Mouse (Mus musculus) ES-CJ7 (cell line): ENCODE data around the gene Plscr3.
"Not testable (repeated sequence)": the region's sequence is repeated elsewhere in the genome, so short reads cannot be mapped to it uniquely, and the experiment has no call there.

ENCODE experiments used
- DNase-seq: peaks from one replicate; pipeline ENCODE4 v3.0.0; 2011; ENCODE audit warnings: low read depth, low spot score

Plscr3 gene

DNA sequence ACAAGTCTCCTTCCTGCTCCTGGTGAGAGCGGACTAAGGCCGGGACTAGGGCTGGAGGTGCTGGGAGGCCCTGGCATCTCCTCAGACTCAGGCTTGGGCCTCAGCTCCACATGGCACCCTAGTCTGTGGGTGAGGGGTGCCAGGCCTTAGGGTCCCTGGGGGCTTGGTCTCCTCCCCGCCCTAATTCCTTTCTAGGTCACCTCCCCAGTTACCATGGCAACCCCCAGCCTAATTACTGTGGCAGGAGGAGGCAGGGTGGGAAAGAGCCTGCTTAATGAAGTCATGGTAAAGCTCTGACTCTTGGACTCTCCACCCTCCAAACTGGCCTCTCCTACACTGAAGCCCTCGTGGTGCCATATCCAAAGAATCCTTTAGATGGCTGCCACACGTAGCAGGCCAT is 17.3 kb upstream of the Plscr3 start:
- DNase-seq, result no peak

DNA sequence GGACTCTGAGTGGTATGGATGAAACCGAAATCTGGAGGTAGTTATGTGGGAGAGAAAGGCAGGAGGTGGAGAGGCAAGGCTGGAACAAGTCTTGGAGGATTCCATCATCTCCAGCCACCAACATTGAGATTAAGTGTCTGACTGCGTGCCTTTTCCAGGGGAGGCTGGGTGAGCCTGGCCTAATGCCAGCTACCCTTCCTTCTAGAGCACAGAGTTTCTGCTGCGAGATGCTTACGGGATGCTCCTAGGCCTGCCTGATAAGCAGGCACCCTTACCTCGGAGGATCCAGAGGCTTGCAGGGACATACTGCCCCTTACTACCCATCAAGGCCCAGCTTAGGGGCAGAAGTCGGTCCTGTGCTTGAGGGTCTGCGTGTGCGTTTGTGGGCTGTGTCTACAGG is 12.6 kb upstream of the Plscr3 start:
- DNase-seq, result no peak

DNA sequence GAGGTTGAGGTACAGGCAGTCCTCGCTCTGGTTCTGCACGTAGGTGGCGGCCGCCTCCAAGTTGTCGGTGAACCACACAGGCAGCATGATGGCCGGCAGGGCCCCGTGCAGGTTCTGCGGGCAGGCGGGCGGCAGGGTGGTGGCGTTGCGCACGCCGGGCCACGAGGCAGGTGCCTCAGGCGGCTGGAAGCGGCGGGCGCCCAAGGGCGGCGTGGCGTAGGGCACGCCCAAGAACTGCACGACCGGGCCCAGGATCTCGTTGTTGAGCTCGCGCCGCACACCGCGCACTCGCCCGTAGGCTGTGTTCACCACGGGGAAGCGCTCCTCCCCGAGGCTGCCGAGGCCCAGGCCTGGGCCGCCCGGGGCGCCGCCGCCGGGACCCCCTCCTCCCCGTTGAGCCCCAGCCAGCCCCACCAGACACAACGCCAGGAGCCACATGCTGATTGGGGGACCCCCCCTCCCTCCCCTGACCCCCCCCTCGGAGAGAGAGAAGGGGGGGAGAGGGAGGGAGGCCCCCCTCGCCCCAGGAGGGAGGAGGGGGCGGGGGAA is 12.1 kb upstream of the Plscr3 start:
- DNase-seq, result peak; percentile 61

DNA sequence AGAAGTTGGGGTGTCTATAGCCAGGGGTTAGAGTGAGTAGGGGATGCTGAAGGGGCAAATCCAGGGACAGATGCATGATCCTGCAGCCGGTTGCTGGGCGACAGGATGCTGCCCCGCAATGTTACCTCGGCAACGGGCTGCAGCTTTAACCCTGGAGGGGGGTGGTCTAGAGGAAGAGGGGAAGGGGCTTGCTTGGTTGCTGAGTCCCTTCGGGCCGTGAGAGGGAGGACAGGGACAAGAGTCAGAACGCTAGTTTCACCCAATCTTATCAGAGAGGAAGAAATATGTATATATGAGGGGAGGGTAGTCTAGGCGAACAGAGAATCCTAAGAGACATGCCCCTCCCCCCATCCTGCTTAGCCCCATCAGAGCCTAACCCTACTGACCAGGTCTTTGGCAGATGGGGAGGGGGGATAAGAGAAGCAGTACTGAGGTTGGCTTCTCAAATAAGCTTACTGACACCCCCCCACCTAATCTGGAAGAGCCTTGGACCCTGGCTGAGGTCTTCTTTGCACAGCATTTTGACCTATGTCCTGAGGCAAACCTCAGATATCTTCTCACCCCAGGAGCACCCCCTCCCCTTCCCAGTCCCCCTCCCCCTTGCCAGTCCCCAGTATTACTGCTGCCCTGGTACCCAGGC is 10.7 kb upstream of the Plscr3 start:
- DNase-seq, result no peak

DNA sequence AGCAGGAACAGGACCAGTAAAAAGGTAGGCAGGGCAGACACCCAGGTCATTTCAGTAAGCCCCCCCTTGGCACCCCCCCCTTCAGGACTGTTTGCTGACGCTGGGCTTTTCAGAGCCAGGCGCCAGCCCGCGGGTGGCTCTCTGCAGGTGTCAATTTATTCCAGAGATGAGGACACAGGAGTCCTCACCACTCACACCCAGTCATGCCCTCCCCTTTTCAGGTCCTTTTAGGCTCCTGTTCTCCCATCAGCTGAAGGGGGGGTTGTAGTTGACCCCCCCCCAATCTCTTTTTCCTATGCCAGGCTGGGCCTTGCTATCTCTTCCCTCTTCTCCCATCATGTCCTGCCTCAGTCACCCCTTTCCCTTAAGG is 10.2 kb upstream of the Plscr3 start:
- DNase-seq, result no peak

DNA sequence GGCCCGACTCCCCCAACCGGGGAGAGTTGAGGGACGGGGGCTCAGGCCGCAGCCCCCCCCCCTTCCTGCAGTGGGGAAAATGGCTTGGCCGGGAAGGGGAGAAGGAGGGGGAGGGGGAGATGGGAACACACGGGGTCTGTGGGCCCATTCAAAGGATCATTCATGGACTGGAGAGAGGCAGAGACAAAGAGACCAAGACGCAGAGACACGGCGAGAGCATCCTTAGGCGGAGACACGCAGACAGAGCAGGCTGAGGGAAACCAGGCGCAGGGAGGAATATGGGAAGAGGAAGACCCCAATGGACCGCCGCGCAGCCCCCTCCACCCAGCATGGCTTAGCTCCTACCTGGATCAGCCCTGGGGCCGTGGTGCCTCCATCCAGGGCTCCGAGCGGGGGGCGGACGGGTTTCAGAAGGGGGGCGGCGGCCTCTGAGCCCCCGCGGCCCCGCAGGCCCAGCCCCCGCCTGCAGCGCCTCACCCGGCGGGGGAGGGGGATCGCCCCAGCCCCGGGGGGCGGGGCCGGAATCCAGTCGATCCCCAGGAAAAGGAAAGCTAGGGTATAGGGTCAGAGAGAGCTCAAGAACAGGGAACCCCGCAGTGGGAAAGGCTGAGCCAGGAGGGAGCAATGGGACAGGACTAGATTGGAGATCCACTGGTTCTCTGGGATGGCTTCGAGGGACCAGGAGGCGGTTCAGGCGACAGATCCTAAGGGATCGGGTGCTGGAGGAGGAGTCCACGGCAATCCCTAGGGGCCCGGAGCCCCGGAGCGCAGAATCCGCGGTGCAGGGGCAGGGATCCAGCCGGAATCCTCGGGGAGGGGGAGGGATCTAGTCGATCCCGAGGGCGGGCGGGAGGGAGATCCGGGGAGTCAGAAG is 9.2 kb upstream of the Plscr3 start:
- DNase-seq, result peak; percentile 50

DNA sequence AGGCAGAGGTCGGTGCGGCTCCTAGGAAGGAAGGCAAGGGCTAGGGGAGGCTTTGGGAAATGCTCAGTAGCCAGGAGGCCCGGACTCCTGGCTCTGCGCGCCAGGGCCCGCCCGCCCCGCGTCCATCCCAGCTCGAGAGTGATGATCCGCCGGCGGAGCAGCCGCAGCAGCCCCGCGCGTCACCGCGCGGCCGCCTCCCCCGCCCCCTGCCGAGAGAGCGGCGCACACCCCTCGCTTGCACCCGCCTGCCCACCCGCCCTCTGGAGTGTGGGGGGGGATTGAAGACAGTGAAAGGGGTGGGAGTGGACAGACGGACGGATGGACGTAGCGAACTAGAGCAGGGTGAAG is 8.6 kb upstream of the Plscr3 start, which contains the start of gene Nlgn2:
TSS of gene Nlgn2 (minus strand) at position 181 of the 348 bp plus-strand sequence.
- DNase-seq, result no peak

DNA sequence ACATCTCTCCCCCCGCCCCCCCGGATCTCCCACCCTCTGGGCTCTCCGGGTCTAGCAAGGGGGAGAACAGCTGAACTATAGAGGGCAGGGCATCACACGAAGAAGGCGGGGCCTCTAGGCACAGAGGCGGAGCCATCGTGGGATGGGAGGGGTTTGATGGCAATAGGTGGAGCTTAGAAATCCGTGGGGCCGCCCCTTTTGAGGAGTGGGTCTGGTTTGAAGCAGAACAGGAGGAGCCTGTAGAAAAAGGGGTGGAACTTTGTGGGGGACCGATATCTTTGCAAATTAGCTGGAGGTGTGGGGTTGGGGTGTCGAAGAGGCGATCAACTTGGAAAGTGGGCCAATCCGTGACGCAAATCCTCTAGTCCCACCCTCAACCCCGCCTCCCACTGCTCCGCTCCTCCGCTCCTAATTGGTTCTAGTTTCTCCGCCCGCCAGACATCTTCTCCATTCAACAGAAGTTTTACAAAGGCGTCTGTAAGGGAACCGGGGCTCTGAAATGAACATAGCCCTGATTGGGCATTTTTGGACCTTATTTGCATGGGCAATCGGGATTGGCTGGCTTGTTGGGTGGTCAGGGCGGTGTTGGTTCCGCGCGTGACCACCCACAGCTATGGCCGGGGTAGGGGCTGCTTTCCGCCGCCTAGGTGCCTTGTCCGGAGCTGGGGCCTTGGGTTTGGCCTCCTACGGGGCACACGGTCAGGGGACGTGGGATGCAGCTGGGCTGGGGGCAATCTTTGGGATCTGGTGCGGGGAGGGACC is 8.0 kb upstream of the Plscr3 start, which contains the start of gene Tmem256:
TSS of gene Tmem256 (plus strand) at position 563 of the 762 bp plus-strand sequence.
- peak; percentile 100 for DNase-seq

DNA sequence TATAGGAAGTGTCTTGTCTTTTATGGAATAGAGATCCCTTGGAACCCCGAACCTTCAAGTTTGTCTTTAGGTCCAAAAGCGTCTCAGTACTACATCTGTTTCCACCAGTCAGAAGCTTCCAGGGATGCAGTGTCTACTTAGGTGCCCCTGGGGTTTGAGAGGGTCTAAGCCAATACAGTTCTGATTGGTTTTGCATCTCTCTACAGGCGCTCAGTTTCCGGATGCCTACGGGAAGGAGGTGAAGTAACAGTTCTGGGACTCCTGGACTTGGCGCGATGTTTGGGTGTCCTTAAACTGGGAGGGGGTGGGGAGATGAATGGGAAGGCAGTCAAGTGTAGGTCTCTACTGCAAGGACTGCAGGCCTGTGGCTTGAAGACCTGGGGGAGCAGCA is 7.5 kb upstream of the Plscr3 start:
- DNase-seq, result peak; percentile 63

DNA sequence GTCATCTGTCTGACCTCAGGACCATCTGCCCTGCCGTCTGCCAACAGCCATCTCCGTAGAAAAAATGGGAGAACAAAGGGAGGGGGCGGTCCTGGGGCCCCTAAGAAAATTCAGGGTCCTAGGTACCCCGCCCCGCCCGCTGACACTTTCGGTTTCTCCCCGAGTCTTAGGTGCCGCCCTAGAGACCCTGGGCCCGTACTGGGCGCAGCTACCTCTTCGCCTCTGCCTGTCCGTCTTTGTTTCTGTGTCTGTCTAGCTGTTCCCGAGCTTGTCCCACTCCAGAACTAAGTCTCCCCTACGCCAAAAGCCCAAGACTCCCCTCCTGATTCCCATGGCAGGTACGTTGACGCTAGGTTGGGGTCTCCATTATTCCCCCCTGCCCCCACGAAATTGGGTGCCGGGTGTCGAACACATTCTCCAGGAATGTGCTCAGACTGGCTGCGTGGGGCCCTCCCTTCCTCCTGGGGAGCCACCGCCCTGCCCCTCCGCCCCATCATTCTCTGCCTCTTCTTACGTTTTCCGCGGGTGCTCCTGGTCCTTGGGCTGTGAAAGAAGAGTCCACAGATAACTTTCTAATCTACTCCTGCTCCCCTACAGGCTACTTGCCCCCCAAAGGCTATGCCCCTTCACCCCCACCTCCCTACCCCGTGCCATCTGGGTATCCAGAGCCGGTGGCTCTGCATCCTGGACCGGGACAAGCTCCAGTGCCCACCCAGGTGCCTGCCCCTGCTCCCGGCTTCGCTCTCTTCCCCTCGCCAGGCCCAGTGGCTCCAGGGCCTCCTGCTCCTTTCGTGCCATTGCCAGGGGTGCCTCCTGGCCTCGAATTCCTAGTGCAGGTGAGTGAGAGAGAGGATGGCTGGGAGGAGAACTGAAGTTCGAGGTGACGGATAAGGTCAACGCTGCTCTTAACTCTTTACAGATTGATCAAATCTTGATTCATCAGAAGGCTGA is 837 bp downstream of the Plscr3 start:
- DNase-seq, result peak; percentile 41

DNA sequence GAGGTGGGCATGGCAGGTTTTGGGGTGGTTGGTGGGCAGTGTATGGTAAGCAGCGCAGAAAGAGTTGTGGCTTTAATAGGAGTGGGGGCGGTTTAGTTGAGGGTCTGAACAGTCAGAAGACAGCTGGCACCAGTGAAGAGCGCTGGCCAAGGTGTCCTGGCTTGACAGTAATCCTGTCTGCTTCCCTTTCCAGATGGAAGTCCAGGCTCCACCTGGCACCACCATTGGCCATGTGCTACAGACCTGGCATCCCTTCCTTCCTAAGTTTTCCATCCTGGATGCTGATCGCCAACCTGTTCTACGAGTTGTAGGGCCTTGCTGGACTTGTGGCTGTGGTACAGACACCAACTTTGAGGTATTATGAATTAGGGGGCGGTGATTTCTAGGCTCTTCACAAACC is 1.8 kb downstream of the Plscr3 start:
- no peak for DNase-seq

DNA sequence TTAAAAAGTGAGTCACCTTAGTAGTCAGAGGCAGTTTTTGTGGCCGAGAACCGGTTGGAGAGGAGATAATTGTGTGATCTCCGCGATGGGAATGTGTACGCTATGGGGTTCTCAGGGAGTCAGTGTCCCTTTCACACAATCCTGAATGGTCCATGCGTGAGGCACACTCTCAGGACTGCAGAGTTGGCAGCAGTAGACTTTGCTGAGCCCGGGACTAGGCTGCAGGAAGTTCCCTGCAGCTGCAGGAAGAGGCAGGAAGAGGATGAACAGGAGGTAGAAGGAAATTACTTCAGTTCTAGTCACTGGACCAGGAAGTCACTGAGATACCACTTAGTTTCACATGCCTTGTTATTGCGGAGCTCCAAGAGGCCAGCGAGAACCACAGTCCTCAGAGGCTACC is 3.0 kb downstream of the Plscr3 start:
- DNase-seq, result no peak

DNA sequence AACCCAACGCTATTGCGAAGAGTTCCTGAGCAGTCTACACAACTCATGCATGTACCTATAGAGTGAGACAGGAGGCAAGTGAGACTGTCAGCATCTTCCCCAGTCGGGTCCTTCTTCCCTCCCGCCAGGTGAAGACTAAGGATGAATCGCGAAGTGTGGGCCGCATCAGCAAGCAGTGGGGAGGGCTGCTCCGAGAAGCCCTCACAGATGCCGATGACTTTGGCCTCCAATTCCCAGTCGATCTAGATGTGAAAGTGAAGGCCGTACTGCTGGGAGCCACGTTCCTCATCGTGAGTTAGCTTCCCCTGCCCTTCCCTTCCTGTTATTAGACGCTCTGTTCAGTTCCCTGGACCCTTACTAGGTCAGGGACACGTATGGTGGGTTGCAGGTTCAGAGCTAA is 3.7 kb downstream of the Plscr3 start:
- DNase-seq, result no peak

DNA sequence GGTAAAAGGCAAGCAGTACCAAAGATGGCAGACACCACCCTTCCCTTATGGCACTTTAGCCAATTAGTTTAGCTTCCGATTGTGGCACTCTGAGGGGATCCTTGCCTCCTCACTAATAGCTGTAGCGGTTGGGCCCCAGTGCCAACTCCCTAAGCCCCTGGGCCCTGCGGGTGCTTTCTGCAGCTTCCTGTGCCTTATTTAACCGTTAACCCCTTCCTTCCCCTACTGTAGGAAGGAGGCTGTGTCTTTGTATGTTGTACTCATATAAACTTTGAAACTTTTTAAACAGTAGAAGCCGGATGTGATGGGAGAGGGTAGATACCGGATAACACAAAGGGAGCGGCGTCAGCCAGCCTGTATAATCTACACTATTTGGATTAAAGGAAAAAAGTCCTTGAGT is 4.6 kb downstream of the Plscr3 start:
- DNase-seq, result no peak

DNA sequence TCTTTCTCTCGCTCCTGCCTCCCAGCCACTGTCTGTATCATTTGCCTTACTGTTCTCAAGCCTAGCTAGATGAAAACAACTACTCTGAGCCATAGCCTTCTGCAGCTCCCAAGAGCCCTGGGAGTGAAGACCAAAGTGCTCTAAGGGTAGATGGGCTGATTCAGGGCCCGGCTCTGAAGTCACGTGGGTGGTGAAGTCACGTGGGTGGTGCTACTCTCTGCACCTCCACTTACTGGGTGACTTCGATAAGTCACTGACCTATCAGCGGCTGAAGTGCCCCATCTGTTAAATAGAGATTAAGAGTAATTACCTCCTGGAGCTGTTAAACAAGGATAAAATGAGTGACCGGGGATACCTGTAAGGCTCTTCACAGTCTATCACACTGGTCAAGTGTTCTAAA is 7.8 kb downstream of the Plscr3 start:
- DNase-seq, result peak; percentile 54

DNA sequence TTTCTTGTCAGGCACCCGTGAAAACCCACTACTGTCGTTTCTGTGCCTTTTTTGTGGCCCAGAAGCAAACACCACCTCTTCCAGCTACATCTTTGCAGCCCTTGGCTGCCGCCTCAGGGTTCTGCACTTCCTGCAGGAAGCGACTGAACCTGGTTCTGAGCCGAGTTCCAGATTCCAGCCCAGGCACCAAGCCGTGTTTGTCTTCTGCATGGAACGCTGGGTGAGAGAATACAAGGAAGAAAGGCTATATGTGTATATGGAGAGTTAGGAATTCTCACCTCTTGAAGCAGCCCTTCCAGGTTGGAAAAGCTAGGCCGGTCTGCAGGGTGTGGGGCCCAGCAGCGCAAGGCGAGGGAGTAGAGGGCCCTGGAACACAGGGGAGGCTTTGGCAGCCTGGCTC is 8.5 kb downstream of the Plscr3 start:
- DNase-seq, result no peak

DNA sequence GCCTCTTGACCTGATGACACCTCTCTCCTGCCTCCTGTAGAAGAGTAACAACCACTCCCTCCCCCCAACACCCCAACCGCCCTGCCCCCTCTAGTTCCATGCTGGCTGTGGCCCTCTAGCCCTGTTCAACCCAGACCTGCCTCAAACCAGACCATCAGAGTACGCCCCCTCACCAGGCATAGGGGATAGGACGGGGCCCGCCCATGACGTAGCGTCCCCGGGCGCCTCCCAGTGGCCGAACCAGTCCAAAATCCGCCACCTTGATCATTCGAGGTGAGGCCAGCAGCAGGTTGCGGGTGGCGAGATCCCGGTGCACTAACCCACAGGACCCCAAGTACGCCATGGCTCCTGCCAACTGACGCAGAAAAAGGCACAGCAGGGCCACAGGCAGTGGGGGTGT is 9.2 kb downstream of the Plscr3 start:
- peak; percentile 92 for DNase-seq

DNA sequence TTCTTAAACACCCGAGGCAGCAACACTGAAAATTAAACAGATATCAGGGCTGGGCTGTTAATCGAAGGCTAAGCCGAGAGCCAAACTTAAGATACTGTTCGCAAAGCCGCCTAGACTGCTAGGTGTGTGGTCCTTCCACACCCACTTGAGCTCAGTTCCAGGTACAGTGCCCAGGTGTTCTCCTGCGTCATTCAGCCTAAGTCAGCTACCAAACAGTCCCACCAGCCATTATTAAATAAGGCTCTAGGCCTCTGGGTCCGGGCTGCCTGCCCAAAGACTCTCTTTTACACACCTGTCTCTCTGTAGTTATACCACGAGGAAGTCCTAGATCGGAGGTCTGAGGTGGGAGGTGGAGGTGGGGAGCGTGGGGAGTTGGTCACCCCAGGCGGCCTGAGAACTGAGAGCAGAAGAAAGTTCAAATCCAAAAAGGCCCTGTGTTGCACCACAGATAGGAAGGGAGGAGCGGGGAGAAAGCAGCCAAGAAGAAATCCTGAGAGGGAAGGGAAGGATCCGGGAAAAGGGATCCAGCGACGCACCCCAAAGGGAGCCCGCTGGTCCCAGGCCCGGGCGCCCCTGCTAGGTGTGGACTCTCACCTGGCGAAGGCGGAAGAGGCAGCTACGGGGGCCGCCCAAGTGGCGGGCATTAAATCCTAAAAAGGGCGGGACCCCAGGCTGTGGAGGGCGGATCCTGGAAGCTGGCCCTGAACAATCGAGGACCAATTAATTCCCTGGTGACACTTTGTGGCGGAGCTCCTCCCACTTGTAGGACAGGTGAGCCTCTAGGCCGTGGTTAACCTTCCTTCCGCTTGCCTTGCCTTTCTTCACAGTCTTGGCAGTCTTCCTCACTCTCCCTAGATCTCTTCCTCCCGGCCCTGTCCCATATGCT is 12.2 kb downstream of the Plscr3 start, which contains the start of gene Tnk1:
TSS of gene Tnk1 (minus strand) at position 618 of the 886 bp plus-strand sequence.
- peak; percentile 76 for DNase-seq

DNA sequence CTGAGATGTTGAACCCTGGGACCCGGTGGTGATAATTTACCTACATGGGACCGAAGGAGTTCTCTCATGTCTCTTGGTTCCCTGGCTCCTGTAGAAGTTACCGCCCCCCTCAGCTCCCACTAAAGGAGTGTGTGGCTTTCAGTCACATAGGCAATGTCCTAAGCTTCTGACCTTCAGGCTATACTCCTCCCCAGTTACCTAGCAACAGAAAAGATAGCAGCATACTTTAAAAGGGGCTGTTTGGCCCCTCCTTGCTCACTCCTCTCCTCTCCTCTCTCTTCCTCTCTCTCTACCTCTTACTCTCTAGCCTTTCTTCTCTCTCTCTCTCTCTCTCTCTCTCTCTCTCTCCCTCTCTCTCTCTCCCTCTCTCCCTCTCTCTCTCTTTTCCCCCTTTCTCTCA is 17.6 kb downstream of the Plscr3 start:
- not testable (repeated sequence) for DNase-seq
